Mouse (Mus musculus) cerebellum, postnatal 25 days (tissue): ENCODE measurements around the gene Muc20.

Experiments
- DNase-seq, 2 experiments: peaks; one replicate each; pipeline ENCODE4 v3.0.0; 2021; ENCODE audit warnings: mixed read lengths in 2 of 2

Gene Muc20

DNA sequence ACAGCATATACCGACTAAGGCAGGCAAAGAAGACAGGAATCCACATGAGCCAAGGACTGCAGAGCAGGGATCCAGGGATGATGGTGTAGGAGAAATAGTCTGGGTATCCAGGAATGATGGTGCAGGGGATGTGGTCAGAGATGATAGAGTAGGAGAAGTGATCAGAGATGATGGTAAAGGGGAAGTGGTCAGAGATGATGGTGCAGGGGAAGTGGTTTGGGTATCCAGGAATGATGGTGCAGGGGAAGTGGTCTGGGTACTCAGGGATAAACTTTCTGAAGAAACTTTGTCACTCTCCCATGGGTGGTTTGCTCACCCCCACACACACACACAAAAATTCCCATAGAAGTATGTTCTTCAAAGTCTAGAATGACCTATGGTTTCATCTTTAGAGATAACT lies 2.1 kb downstream of the Muc20 start:
- DNase-seq = no peak

- no peak for DNase-seq
Observed at GRCm38 (mm10) chr16:32790056-32790455, 7.2 kb downstream of the Muc20 start.

DNA sequence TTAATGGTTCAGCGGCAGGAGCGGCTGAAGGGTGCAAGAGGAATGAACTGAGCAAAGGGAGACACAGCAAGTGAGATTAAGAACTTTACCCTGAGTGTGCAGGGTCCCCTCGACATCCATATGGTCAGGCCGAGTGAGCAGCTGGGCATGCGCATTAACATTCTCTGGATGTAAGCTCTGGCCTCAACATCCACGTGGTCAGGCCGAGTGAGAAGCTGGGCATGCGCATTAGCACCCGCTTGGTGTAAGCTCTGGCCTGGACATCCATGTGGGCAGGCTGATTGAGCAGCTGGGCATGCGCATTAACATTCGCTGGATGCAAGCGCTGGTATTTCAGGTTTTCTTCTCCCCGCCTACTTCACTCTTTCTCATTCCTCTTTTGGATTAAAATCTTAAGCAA lies 12.4 kb downstream of the Muc20 start:
- DNase-seq = no peak

- no peak for DNase-seq
Observed at GRCm38 (mm10) chr16:32783324-32784062, 13.7 kb downstream of the Muc20 start.

DNA sequence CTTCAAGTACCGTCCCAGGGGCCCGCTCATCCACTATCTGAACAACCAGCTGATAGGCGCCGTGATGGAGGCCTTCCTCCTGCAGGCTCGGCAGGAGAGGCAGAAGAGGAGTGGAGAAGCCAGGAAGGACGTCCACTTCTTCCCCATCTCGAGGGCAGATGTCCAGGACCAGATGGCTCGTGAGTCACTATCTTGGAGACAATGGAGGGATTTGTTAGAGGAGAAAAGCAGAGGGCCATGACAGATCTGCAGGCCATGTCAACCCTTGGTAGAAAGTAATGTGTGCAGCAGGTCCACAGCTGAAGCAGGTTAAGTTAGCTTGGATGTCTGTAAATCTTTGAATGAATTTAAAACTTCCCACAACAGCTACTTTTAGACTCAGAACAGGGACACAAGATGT lies 18.3 kb downstream of the Muc20 start:
- peak in 1 of 2 experiments; percentile 42 for DNase-seq

- DNase-seq = no peak
Observed at GRCm38 (mm10) chr16:32776676-32777075, 20.6 kb downstream of the Muc20 start.

GRCm38 (mm10) chr16:32766904-32767303 lies 30.3 kb downstream of the Muc20 start:
- no peak for DNase-seq

- no peak for DNase-seq
Observed at GRCm38 (mm10) chr16:32764961-32765360, 32.3 kb downstream of the Muc20 start.

GRCm38 (mm10) chr16:32764550-32764949 lies 32.7 kb downstream of the Muc20 start:
- no peak for DNase-seq

- no peak for DNase-seq
Observed at GRCm38 (mm10) chr16:32750242-32751127, 46.8 kb downstream of the Muc20 start.

DNA sequence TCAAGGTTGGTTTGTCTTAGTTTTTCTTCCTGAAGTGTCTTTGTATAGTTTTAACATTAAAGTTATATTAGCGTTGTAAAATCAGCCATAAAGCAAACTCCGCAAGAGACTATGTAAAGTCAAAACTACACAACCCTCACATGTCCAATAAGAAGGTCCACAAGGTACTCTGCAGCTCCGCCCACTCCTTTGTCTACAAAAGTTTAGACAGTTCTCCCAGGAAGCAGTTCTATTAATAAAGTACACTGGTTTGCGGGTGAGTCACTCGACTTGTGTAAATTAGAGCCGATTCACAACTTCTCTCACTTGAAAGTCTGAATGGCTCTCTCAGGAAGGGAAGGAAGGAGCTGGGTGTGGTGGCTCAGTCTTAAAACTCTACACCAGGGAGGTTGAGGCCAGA lies 51.4 kb downstream of the Muc20 start:
- no peak for DNase-seq

DNA sequence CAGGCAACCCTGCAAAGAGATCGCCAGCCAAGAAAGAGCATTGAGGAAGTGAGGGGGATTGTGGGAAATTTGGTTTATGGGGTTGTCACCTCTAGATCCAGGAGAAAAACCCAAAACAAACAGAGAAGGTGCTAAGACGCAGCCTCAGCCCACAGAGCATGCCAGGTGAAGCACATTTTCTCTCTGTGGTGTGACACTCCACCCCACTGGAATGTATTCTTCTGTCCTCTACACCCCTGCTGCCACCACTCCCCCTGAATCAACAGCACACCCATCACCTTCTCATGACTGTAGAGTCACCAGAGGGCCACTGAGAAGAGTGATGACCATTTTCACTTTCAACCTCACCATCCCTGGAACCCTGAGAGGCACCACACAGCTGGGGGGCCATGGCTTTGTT lies 54.5 kb downstream of the Muc20 start:
- DNase-seq = no peak

GRCm38 (mm10) chr16:32741366-32741765 lies 55.9 kb downstream of the Muc20 start:
- DNase-seq = no peak

- no peak for DNase-seq
Observed at GRCm38 (mm10) chr16:32740003-32740663, 57.1 kb downstream of the Muc20 start.

DNA sequence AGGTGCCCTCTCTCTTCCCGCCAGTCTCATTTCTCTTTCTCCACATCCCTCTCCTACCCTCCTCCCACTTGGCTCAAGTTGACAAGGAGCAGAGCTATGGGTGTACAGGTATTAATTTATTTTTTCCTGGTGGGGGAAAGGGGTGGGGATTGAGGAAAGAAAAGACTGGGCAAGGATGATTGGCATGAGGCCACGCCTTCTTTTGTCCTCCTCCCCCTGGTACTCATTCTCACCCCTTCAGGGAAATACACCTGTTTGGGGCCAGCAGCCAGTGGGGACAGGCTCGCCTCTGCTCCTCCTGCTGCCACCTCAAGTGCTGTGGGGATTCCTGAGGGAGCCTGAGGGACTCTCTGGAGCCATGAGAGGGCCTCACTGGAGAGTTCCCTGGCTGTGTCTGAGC lies 61.2 kb downstream of the Muc20 start:
- DNase-seq = no peak

GRCm38 (mm10) chr16:32735586-32735985 lies 61.6 kb downstream of the Muc20 start, which contains the start of gene Muc4:
Gene Muc4, plus strand, starts transcription at chr16:32735886.
- no peak for DNase-seq

DNA sequence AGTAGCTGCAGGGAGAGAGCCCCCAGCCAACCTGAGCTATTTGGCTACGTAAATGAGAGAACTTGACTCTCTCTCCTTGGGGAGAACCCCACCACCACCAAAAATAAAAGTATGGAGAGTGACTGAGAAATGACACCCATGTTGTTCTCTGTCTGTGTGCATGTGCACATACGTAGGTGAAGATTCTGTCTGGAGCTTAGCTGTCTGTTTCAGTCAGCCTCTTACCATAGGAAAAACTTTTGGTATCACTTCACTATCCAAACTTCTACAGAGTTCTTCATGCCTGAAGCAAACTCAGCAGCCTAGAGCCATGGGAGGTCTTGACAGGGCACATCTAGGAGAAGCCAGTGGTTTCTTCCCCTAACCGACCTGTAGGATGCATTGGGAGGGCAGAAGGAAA lies 64.0 kb downstream of the Muc20 start:
- no peak for DNase-seq

GRCm38 (mm10) chr16:32728730-32729129 lies 68.5 kb downstream of the Muc20 start:
- DNase-seq = no peak

GRCm38 (mm10) chr16:32728240-32728639 lies 69.0 kb downstream of the Muc20 start:
- DNase-seq = no peak
